Mouse (Mus musculus): Measurements from ENCODE around the gene Anks3.

- TF ChIP-seq CTCF (IDR thresholded peaks at IDR 0.05; ENCODE audit: low read depth) (no peak), EP300 (IDR thresholded peaks at IDR 0.05; ENCODE audit: low read depth) (no peak)
These were observed 21.1 kb downstream of the Anks3 start for GRCm38 (mm10) chr16:4942868-4943267.
